25 mouse cellular contexts compared by ENCODE assay signal in the genomic region with DNA sequence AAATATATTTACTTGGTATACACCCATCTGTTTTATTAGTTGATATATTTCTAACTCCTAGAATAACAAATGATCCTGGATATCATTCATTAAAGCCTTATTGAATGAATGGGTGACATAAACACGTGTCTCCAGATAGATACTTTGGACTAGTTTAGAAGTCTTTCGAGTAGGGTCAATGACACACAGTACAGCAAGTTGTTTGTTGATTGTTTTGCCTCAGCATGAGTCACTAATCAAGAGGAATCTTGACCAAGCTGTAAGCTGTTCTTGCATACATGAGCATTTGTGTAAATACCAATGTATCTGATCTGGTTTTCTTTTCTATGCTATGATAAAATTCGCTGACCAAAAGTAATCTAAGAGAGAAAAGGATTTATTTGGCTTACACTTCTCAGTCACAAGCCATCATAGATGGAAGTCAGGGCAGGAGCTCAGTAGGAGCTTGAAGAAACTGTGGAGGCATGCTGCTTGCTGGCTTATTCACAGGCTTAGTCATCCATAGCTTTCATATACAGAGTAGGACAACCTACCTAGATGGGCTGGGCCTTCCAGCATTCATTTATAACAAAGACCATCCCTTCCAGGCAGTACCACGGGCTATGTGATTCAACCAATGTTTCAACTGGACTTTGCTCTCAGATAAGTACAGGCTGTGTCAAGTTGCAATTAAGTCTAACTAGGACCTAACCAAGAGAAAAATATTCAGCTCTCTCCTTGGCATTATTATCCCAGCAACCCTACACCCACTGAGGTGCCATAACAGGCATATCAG.
DNase-seq lines count a peak whose midpoint lies in the region; ATAC-seq and TF ChIP-seq lines count a peak whose summit lies in the region.
"Had no signal": no experiment of that assay in that cellular context is flagged by ENCODE, and none has a peak within 500 bp of the region (broad histone marks: within the 10 kb centered on the region; RNA-seq: fewer than 3 reads in every experiment).

No protein-coding gene starts in this region.

- peak; percentile 25 for DNase-seq in liver, adult 2 months (ENCODE audit: extremely low read depth, low read depth, low spot score)
- DNase-seq in liver: no peak
- no peak for DNase-seq in intestine, embryonic 14.5 days (ENCODE audit: low spot score)
- no peak for DNase-seq in left cerebral cortex, postnatal 10 days (ENCODE audit: extremely low spot score in 1 of 2, low spot score in 2 of 2)
- DNase-seq in right cerebral cortex, postnatal 14 days: no peak
- DNase-seq: adrenal gland, postnatal 14 days; B cell, adult 2 months; cerebellum, adult 18-20 months; cerebellum, adult 9-11 months; cerebellum, postnatal 36 days; forebrain, postnatal 0 days; gastrocnemius, postnatal 36 days; heart, adult 11 months; heart, postnatal 10 days had no signal

- no peak for TF ChIP-seq CTCF in liver, adult 2 months (IDR thresholded peaks at IDR 0.05; ENCODE audit: low read depth, low read length)

- H3K27me3 ChIP-seq in liver, adult 2 months (ENCODE audit: control insufficient read depth, insufficient read depth, low read length): no peaks in the 10 kb centered on the region
- H3K27me3 ChIP-seq in intestine, embryonic 14.5 days (replicated peaks; ENCODE audit: control insufficient read depth, insufficient read depth, low read length): no peaks in the 10 kb centered on the region
- H3K27me3 ChIP-seq in stomach, embryonic 14.5 days (ENCODE audit: control insufficient read depth, insufficient read depth, low read length): no peaks in the 10 kb centered on the region
- H3K27me3 ChIP-seq in forebrain, embryonic 12.5 days: no peaks in the 10 kb centered on the region
- H3K27me3 ChIP-seq: forebrain, embryonic 13.5 days; hindbrain, embryonic 13.5 days; Patski had no signal

- no peaks in the 10 kb centered on the region for H3K4me1 ChIP-seq in liver, adult 2 months (ENCODE audit: control insufficient read depth, insufficient read depth, low read length)
- H3K4me1 ChIP-seq in intestine, embryonic 14.5 days (replicated peaks; ENCODE audit: control insufficient read depth, insufficient read depth, low read length): no peaks in the 10 kb centered on the region
- H3K4me1 ChIP-seq in stomach, embryonic 14.5 days (ENCODE audit: control insufficient read depth, insufficient read depth, low read length): no peaks in the 10 kb centered on the region
- no peaks in the 10 kb centered on the region for H3K4me1 ChIP-seq in forebrain, embryonic 12.5 days
- H3K4me1 ChIP-seq: forebrain, embryonic 13.5 days; heart, embryonic 10.5 days; hindbrain, embryonic 13.5 days had no signal

- no peak for TF ChIP-seq POLR2A in liver, adult 2 months (IDR thresholded peaks at IDR 0.05; ENCODE audit: extremely low read depth, insufficient read depth, low read length)

- peak; percentile 43; the same call in 1 of the 2 replicates for ATAC-seq in intestine, embryonic 14.5 days (replicated peaks; ENCODE audit: low FRiP score, low TSS enrichment, low read depth)
- ATAC-seq in stomach, embryonic 14.5 days (ENCODE audit: insufficient number of reproducible peaks, insufficient read depth, low FRiP score, low read depth): peak; percentile 56; the same call in 1 of the 2 replicates
- ATAC-seq in forebrain, embryonic 12.5 days (ENCODE audit: low FRiP score): no peak
- ATAC-seq: activated CD4-positive, CD25-positive, alpha-beta regulatory T cell, adult 4 months; CD4-positive, CD25-positive, alpha-beta regulatory T cell, adult 4 months; forebrain, embryonic 13.5 days; Patski had no signal

- no peaks in the 10 kb centered on the region for H3K79me2 ChIP-seq in liver, adult 2 months (ENCODE audit: control insufficient read depth, insufficient read depth, low read length)

- H3K9ac ChIP-seq in liver, adult 2 months (ENCODE audit: low read depth, low read length): no peak overlapping the region
- H3K9ac ChIP-seq in intestine, embryonic 14.5 days (ENCODE audit: low read length): no peak overlapping the region
- no peak overlapping the region for H3K9ac ChIP-seq in stomach, embryonic 14.5 days (replicated peaks; ENCODE audit: low read depth, low read length)
- H3K9ac ChIP-seq in forebrain, embryonic 12.5 days: no peak overlapping the region
- H3K9ac ChIP-seq: embryonic facial prominence, embryonic 13.5 days; forebrain, embryonic 13.5 days; forebrain, postnatal 0 days; hindbrain, embryonic 13.5 days had no signal

- no peak overlapping the region for H3K4me3 ChIP-seq in liver, adult 2 months (ENCODE audit: insufficient read depth, low read depth, low read length)
- no peak overlapping the region for H3K4me3 ChIP-seq in intestine, embryonic 14.5 days (ENCODE audit: low read depth, low read length)
- no peak overlapping the region for H3K4me3 ChIP-seq in stomach, embryonic 14.5 days (ENCODE audit: low read depth, low read length)
- H3K4me3 ChIP-seq in forebrain, embryonic 12.5 days (replicated peaks): no peak overlapping the region
- H3K4me3 ChIP-seq: embryonic facial prominence, embryonic 13.5 days; forebrain, embryonic 13.5 days; heart, embryonic 10.5 days; hindbrain, embryonic 13.5 days had no signal

- no peaks in the 10 kb centered on the region for H3K36me3 ChIP-seq in liver, adult 2 months (ENCODE audit: control insufficient read depth, insufficient read depth, low read length)
- no peaks in the 10 kb centered on the region for H3K36me3 ChIP-seq in intestine, embryonic 14.5 days (ENCODE audit: control insufficient read depth, insufficient read depth, low read length)
- no peaks in the 10 kb centered on the region for H3K36me3 ChIP-seq in stomach, embryonic 14.5 days (ENCODE audit: control insufficient read depth, insufficient read depth, low read length)
- H3K36me3 ChIP-seq in forebrain, embryonic 12.5 days (replicated peaks): no peaks in the 10 kb centered on the region
- H3K36me3 ChIP-seq: embryonic facial prominence, embryonic 13.5 days; G1E; heart, embryonic 10.5 days; hindbrain, embryonic 13.5 days had no signal

- no peak overlapping the region for H3K4me2 ChIP-seq in intestine, embryonic 14.5 days (ENCODE audit: low read length)
- no peak overlapping the region for H3K4me2 ChIP-seq in stomach, embryonic 14.5 days (replicated peaks; ENCODE audit: low read depth, low read length)
- no peak overlapping the region for H3K4me2 ChIP-seq in forebrain, embryonic 12.5 days
- H3K4me2 ChIP-seq: forebrain, embryonic 13.5 days; hindbrain, embryonic 13.5 days had no signal

- WGBS in liver, adult 2 months: 38% methylated on average over 4 of the region's 4 CpGs
- 76% methylated on average over 4 of the region's 4 CpGs for WGBS in intestine, embryonic 14.5 days
- WGBS in stomach, embryonic 14.5 days: 79% methylated on average over 4 of the region's 4 CpGs
- WGBS in forebrain, embryonic 12.5 days: 78% methylated on average over 4 of the region's 4 CpGs

- H3K9me3 ChIP-seq in intestine, embryonic 14.5 days (ENCODE audit: control insufficient read depth, low read length): no peaks in the 10 kb centered on the region
- H3K9me3 ChIP-seq in stomach, embryonic 14.5 days (ENCODE audit: control insufficient read depth, low read depth, low read length): no peaks in the 10 kb centered on the region
- H3K9me3 ChIP-seq in forebrain, embryonic 12.5 days: no peaks in the 10 kb centered on the region
- H3K9me3 ChIP-seq: embryonic facial prominence, embryonic 13.5 days; forebrain, embryonic 13.5 days; G1E; heart, embryonic 10.5 days; hindbrain, embryonic 13.5 days had no signal

- no peak overlapping the region for H3K27ac ChIP-seq in liver, adult 2 months (replicated peaks; ENCODE audit: insufficient read depth, low read depth, low read length)
- no peak overlapping the region for H3K27ac ChIP-seq in intestine, embryonic 14.5 days (ENCODE audit: low read depth)
- H3K27ac ChIP-seq in stomach, embryonic 14.5 days (ENCODE audit: low read length): no peak overlapping the region
- no peak overlapping the region for H3K27ac ChIP-seq in forebrain, embryonic 12.5 days
- H3K27ac ChIP-seq: embryonic facial prominence, embryonic 13.5 days; forebrain, embryonic 13.5 days; heart, embryonic 10.5 days; hindbrain, embryonic 13.5 days; hindbrain, postnatal 0 days had no signal

- intact Hi-C loops in left cerebral cortex, postnatal 10 days (cut with DNase I): no loop called here
